Mouse (Mus musculus) ES-Bruce4 (cell line): ENCODE data around the gene Cldn15.
A peak's percentile ranks its signal among the peaks of the same experiment; 100 is the strongest.

ENCODE experiments used
- CTCF ChIP-seq: IDR thresholded peaks from one replicate; pipeline ENCODE4 v1.8.1; 2011; ENCODE audit warnings: low read depth, low read length
- POLR2A ChIP-seq: IDR thresholded peaks from one replicate; pipeline ENCODE4 v1.8.1; 2011; ENCODE audit warnings: low read length; ENCODE audit not compliant: insufficient read depth

- TF ChIP-seq CTCF (no peak), POLR2A (peak; percentile 93)
These were observed 25.4 kb upstream of the Cldn15 start for GRCm38 (mm10) chr5:136940845-136941560.
